Mouse (Mus musculus): ENCODE data around the gene Rpsa.

Gene Rpsa

GRCm38 (mm10) chr9:120151906-120152399 is 24.5 kb downstream of the Rpsa start:
- intact Hi-C loops (cut with DNase I), result no loop called here

- intact Hi-C loops (cut with DNase I), result no loop called here
Observed at GRCm38 (mm10) chr9:120158047-120158446, 30.6 kb downstream of the Rpsa start.

- intact Hi-C loops (cut with DNase I), result no loop called here
Observed at GRCm38 (mm10) chr9:120163862-120164261, 36.4 kb downstream of the Rpsa start.

- intact Hi-C loops (cut with DNase I), result no loop called here
Observed at GRCm38 (mm10) chr9:120167826-120168225, 40.3 kb downstream of the Rpsa start.

- intact Hi-C loops (cut with DNase I), result no loop called here
Observed at GRCm38 (mm10) chr9:120171295-120171694, 43.8 kb downstream of the Rpsa start.

- intact Hi-C loops (cut with DNase I), result no loop called here
Observed at GRCm38 (mm10) chr9:120174436-120175137, 47.1 kb downstream of the Rpsa start.

- intact Hi-C loops (cut with DNase I), result no loop called here
Observed at GRCm38 (mm10) chr9:120178813-120179212, 51.3 kb downstream of the Rpsa start.

Measured in adrenal gland (tissue).